ENCODE assay signal across 9 mouse cellular contexts in the genomic region with DNA sequence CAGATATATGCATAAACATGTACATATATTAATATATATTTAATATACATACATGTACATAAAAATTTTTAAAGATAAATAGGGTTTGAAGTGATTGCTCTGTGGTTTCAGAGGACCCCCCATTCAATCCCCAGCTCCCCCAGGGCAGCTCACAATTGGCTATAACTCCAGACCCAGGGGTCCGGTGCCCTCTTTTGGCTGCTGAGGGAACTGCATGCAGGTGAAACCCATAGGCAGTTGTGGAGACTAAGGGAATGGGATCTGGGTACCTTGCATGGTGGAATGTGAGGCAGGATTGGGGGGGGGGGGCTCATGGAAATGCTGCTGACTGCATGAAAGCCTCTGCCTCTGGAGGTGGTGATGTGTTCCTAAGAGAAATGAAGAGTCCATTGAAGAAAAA. TPM values are rescaled to one million over a fixed set of nuclear protein-coding genes. Genes with fewer than 3 reads are reported as not detected.
DNase-seq lines count a peak whose midpoint lies in the region; ATAC-seq lines count a peak whose summit lies in the region.
"Had no signal": no experiment of that assay in that cellular context is flagged by ENCODE, and none has a peak within 500 bp of the region (broad histone marks: within the 10 kb centered on the region; RNA-seq: fewer than 3 reads in every experiment).

No protein-coding gene starts in this region.

- WGBS in hindbrain, embryonic 11.5 days, result 6% methylated on average over 1 of the region's 1 CpGs
- 24% methylated on average over 1 of the region's 1 CpGs for WGBS in hindbrain, embryonic 16.5 days
- WGBS in limb, embryonic 11.5 days, result 4% methylated on average over 1 of the region's 1 CpGs

- intact Hi-C loops in gastrocnemius, postnatal 14 days (cut with DNase I; ENCODE audit: low total_unique reads), result no loop called here

- peak; percentile 63 for DNase-seq in hindbrain, embryonic 11.5 days (ENCODE audit: low spot score)
- DNase-seq in CD4-positive helper T cell, adult 2 months (ENCODE audit: low read depth, low spot score), result peak; percentile 46
- peak; percentile 79 for DNase-seq in R1 (ENCODE audit: low read depth, low spot score)
- peak; percentile 70 for DNase-seq in limb, embryonic 11.5 days (ENCODE audit: low spot score)
- no peak for DNase-seq in urinary bladder, adult 18-20 months (ENCODE audit: low spot score in 2 of 2)
- DNase-seq in ovary, postnatal 14 days (ENCODE audit: low spot score), result no peak
- no peak for DNase-seq in gastrocnemius, postnatal 14 days

- no peak overlapping the region for H3K27ac ChIP-seq in hindbrain, embryonic 11.5 days (ENCODE audit: low read depth, low read length)
- no peak overlapping the region for H3K27ac ChIP-seq in hindbrain, embryonic 16.5 days (ENCODE audit: low read depth, low read length)
- no peak overlapping the region for H3K27ac ChIP-seq in limb, embryonic 11.5 days (replicated peaks; ENCODE audit: low read depth, low read length)
- H3K27ac ChIP-seq: liver, embryonic 15.5 days had no signal

- no peaks in the 10 kb centered on the region for H3K36me3 ChIP-seq in hindbrain, embryonic 11.5 days (ENCODE audit: control insufficient read depth, insufficient read depth, low read length)
- H3K36me3 ChIP-seq in hindbrain, embryonic 16.5 days (ENCODE audit: control insufficient read depth, insufficient read depth, low read length), result no peaks in the 10 kb centered on the region
- no peaks in the 10 kb centered on the region for H3K36me3 ChIP-seq in limb, embryonic 11.5 days (ENCODE audit: control insufficient read depth, insufficient read depth, low read length)
- H3K36me3 ChIP-seq: liver, embryonic 15.5 days had no signal

- no peak overlapping the region for H3K4me2 ChIP-seq in hindbrain, embryonic 11.5 days (replicated peaks; ENCODE audit: low read depth, low read length)
- no peak overlapping the region for H3K4me2 ChIP-seq in hindbrain, embryonic 16.5 days (ENCODE audit: low read length)
- H3K4me2 ChIP-seq in limb, embryonic 11.5 days (ENCODE audit: low read depth, severe bottlenecking), result no peak overlapping the region
- H3K4me2 ChIP-seq: liver, embryonic 15.5 days had no signal

- peaks cover 6% of the 10 kb centered on the region for H3K27me3 ChIP-seq in hindbrain, embryonic 11.5 days (ENCODE audit: control insufficient read depth, insufficient read depth, low read length)
- no peaks in the 10 kb centered on the region for H3K27me3 ChIP-seq in hindbrain, embryonic 16.5 days (replicated peaks; ENCODE audit: control insufficient read depth, insufficient read depth, low read length)
- no peaks in the 10 kb centered on the region for H3K27me3 ChIP-seq in limb, embryonic 11.5 days (ENCODE audit: control insufficient read depth, insufficient read depth, low read length)

- H3K4me3 ChIP-seq in hindbrain, embryonic 11.5 days (ENCODE audit: low read depth, low read length), result no peak overlapping the region
- H3K4me3 ChIP-seq in hindbrain, embryonic 16.5 days (ENCODE audit: low read length), result no peak overlapping the region
- H3K4me3 ChIP-seq in limb, embryonic 11.5 days (ENCODE audit: low read depth, low read length), result no peak overlapping the region
- H3K4me3 ChIP-seq: liver, embryonic 15.5 days had no signal

- H3K9me3 ChIP-seq in hindbrain, embryonic 11.5 days (ENCODE audit: control insufficient read depth, low read length), result no peaks in the 10 kb centered on the region
- no peaks in the 10 kb centered on the region for H3K9me3 ChIP-seq in hindbrain, embryonic 16.5 days (ENCODE audit: control insufficient read depth, low read length)
- no peaks in the 10 kb centered on the region for H3K9me3 ChIP-seq in limb, embryonic 11.5 days (ENCODE audit: control insufficient read depth, low read length)
- H3K9me3 ChIP-seq: liver, embryonic 15.5 days had no signal

- H3K9ac ChIP-seq in hindbrain, embryonic 11.5 days (ENCODE audit: low read depth, low read length), result no peak overlapping the region
- no peak overlapping the region for H3K9ac ChIP-seq in hindbrain, embryonic 16.5 days (ENCODE audit: low read depth, low read length)
- no peak overlapping the region for H3K9ac ChIP-seq in limb, embryonic 11.5 days (ENCODE audit: low read length)
- H3K9ac ChIP-seq: liver, embryonic 15.5 days had no signal

- ATAC-seq in hindbrain, embryonic 11.5 days (ENCODE audit: low FRiP score), result no peak
- ATAC-seq in hindbrain, embryonic 16.5 days, result no peak
- no peak for ATAC-seq in limb, embryonic 11.5 days (ENCODE audit: insufficient number of reproducible peaks, low FRiP score, low TSS enrichment, low read depth)

- H3K4me1 ChIP-seq in hindbrain, embryonic 11.5 days (replicated peaks; ENCODE audit: control insufficient read depth, insufficient read depth, low read length), result no peaks in the 10 kb centered on the region; the same call in 1 of the 2 replicates
- H3K4me1 ChIP-seq in hindbrain, embryonic 16.5 days (ENCODE audit: control insufficient read depth, insufficient read depth, low read depth, low read length), result peaks cover 3% of the 10 kb centered on the region
- peaks cover 2% of the 10 kb centered on the region; the same call in 1 of the 2 replicates for H3K4me1 ChIP-seq in limb, embryonic 11.5 days (ENCODE audit: control insufficient read depth, insufficient read depth, low read length)

RNA-seq across cellular contexts. Expression of a gene that starts 16.2 kb away (rescaled TPM):
- polyA plus RNA-seq in hindbrain, embryonic 11.5 days (2014; fragmentation: Nextera tagmentation; extraction: Ambion mirVana), result 5.0 and 7.6 TPM in 2 replicates
- 6.5 and 11.6 TPM in 2 replicates for polyA plus RNA-seq in hindbrain, embryonic 16.5 days (2015; fragmentation: Nextera tagmentation; extraction: Ambion mirVana)
- 1.2 and 1.9 TPM in 2 replicates for polyA plus RNA-seq in limb, embryonic 11.5 days (2014; fragmentation: Nextera tagmentation; extraction: Ambion mirVana)
- total RNA-seq in gastrocnemius, postnatal 14 days (2021), result 1 to 10 TPM; 1.2 to 1.3 TPM

RNA-seq across cellular contexts. Expression of a gene that starts 25.3 kb away (rescaled TPM):
- 104 and 106 TPM in 2 replicates for polyA plus RNA-seq in hindbrain, embryonic 11.5 days (2014; fragmentation: Nextera tagmentation; extraction: Ambion mirVana)
- 106 and 107 TPM in 2 replicates for polyA plus RNA-seq in hindbrain, embryonic 16.5 days (2015; fragmentation: Nextera tagmentation; extraction: Ambion mirVana)
- 118 and 123 TPM in 2 replicates for polyA plus RNA-seq in limb, embryonic 11.5 days (2014; fragmentation: Nextera tagmentation; extraction: Ambion mirVana)
- total RNA-seq in gastrocnemius, postnatal 14 days (2021), result 10 to 100 TPM; 24.0 to 25.4 TPM

RNA-seq across cellular contexts. Expression of a gene that starts 52.4 kb away (rescaled TPM):
- polyA plus RNA-seq in hindbrain, embryonic 11.5 days (2014; fragmentation: Nextera tagmentation; extraction: Ambion mirVana), result 41.2 and 44.1 TPM in 2 replicates
- polyA plus RNA-seq in hindbrain, embryonic 16.5 days (2015; fragmentation: Nextera tagmentation; extraction: Ambion mirVana), result 23.8 and 31.5 TPM in 2 replicates
- polyA plus RNA-seq in limb, embryonic 11.5 days (2014; fragmentation: Nextera tagmentation; extraction: Ambion mirVana), result 51.5 and 58.8 TPM in 2 replicates
- total RNA-seq in gastrocnemius, postnatal 14 days (2021), result 100 to 1,000 TPM; 216 to 235 TPM

Comparison
In these comparisons a context has a peak if more than half of its experiments do, and no peak if none do; other contexts are left out.
1. DNase-seq: peak in hindbrain, embryonic 11.5 days (single experiment), CD4-positive helper T cell, adult 2 months (single experiment), R1 (single experiment) and limb, embryonic 11.5 days (single experiment); none in urinary bladder, adult 18-20 months (0 of 2), ovary, postnatal 14 days (single experiment) and gastrocnemius, postnatal 14 days (single experiment).